Mouse (Mus musculus) thymus, postnatal 14 days (tissue): ENCODE results near the gene Cpsf4l.

Source experiments
- DNase-seq: peaks from one replicate; pipeline ENCODE4 v3.0.0; 2021

Gene Cpsf4l

GRCm38 (mm10) chr11:113709731-113710256 lies at the start of gene Cpsf4l:
Gene Cpsf4l, minus strand, starts transcription at chr11:113710017.
- DNase-seq: peak; percentile 85

GRCm38 (mm10) chr11:113758851-113759250 lies 49.0 kb upstream of the Cpsf4l start:
- no peak for DNase-seq

GRCm38 (mm10) chr11:113756578-113756977 lies 46.8 kb upstream of the Cpsf4l start:
- DNase-seq: no peak

GRCm38 (mm10) chr11:113755878-113756277 lies 46.1 kb upstream of the Cpsf4l start:
- no peak for DNase-seq

GRCm38 (mm10) chr11:113754845-113755244 lies 45.0 kb upstream of the Cpsf4l start:
- no peak for DNase-seq

GRCm38 (mm10) chr11:113752685-113753430 lies 43.0 kb upstream of the Cpsf4l start:
- no peak for DNase-seq

GRCm38 (mm10) chr11:113752158-113752661 lies 42.4 kb upstream of the Cpsf4l start:
- DNase-seq: peak; percentile 35

- DNase-seq: peak; percentile 89
These were observed 41.8 kb upstream of the Cpsf4l start, which contains the start of gene Cdc42ep4 for GRCm38 (mm10) chr11:113751484-113752084. Gene Cdc42ep4, minus strand, starts transcription at chr11:113751881.

- DNase-seq: peak; percentile 89
These were observed 41.0 kb upstream of the Cpsf4l start for GRCm38 (mm10) chr11:113750571-113751483.

GRCm38 (mm10) chr11:113749749-113750351 lies 40.0 kb upstream of the Cpsf4l start:
- peak; percentile 29 for DNase-seq

- peak; percentile 39 for DNase-seq
These were observed 39.1 kb upstream of the Cpsf4l start for GRCm38 (mm10) chr11:113748797-113749521.

GRCm38 (mm10) chr11:113747725-113748380 lies 38.0 kb upstream of the Cpsf4l start:
- DNase-seq: no peak

GRCm38 (mm10) chr11:113747056-113747455 lies 37.2 kb upstream of the Cpsf4l start:
- peak; percentile 51 for DNase-seq

- no peak for DNase-seq
These were observed 36.1 kb upstream of the Cpsf4l start for GRCm38 (mm10) chr11:113745961-113746360.

- no peak for DNase-seq
These were observed 33.2 kb upstream of the Cpsf4l start for GRCm38 (mm10) chr11:113742998-113743397.

GRCm38 (mm10) chr11:113740100-113740499 lies 30.3 kb upstream of the Cpsf4l start:
- no peak for DNase-seq

GRCm38 (mm10) chr11:113739213-113739612 lies 29.4 kb upstream of the Cpsf4l start:
- no peak for DNase-seq

- no peak for DNase-seq
These were observed 28.1 kb upstream of the Cpsf4l start for GRCm38 (mm10) chr11:113737912-113738311.

- no peak for DNase-seq
These were observed 27.7 kb upstream of the Cpsf4l start for GRCm38 (mm10) chr11:113737553-113737854.

- DNase-seq: no peak
These were observed 27.2 kb upstream of the Cpsf4l start for GRCm38 (mm10) chr11:113736848-113737552.

- DNase-seq: no peak
These were observed 25.3 kb upstream of the Cpsf4l start for GRCm38 (mm10) chr11:113735151-113735550.
